Mouse (Mus musculus): ENCODE data around the gene Tbc1d9.
"Not testable (repeated sequence)": the region's sequence is repeated elsewhere in the genome, so short reads cannot be mapped to it uniquely, and the experiment has no call there.

DNA sequence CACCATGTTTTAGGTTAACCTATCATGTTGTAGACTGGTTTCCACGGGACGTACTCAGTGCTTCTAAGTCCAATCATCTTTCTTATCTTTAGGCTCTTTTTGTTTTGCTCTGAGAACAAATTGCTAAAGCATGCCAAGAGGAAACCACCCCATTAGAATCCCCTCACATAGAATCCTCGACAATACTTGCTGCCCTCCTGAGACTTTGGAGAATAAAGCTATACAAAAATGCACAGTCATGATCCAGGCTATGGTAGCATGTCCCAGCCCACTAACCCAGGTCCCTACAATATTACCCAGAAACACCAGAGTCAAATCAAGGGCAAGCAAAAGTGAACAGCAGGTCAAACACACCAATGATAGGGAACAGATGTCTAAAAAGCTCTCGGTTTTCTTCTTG lies 149.9 kb downstream of the Tbc1d9 start:
- TF ChIP-seq CTCF (IDR thresholded peaks at IDR 0.05; ENCODE audit: borderline replicate concordance, extremely low read depth, insufficient read depth, insufficient read length); POLR2A (IDR thresholded peaks at IDR 0.05; ENCODE audit: borderline replicate concordance, extremely low read depth, insufficient read depth, insufficient read length, poor library complexity, severe bottlenecking): not testable (repeated sequence)
